Mouse (Mus musculus) heart, postnatal 0 days (tissue): ENCODE data around the gene Cd300e. TPM values are rescaled to one million over a fixed set of nuclear protein-coding genes. Genes with fewer than 3 reads are reported as not detected.

Experiments
- ATAC-seq: fragments of 200-750 bp; cut with Nextera tagmentation; 2 replicates; pipeline ENCODE4 v1.8.0; 2017; ENCODE audit warnings: low read depth, moderate number of reproducible peaks, moderate library complexity; ENCODE audit not compliant: insufficient read depth
- DNase-seq: peaks from one replicate; pipeline ENCODE4 v3.0.0-alpha.2; 2016; ENCODE audit warnings: low spot score
- H3K27ac ChIP-seq: fragments of 300-500 bp; sonication (generic); 2 replicates; pipeline ENCODE4 v1.5.1; 2014; ENCODE audit warnings: low read depth, mild to moderate bottlenecking
- H3K27me3 ChIP-seq: fragments of 300-500 bp; sonication (generic); 2 replicates; pipeline ENCODE4 v1.6.1; 2014; ENCODE audit warnings: low read length, mixed read lengths; ENCODE audit not compliant: control insufficient read depth, insufficient read depth
- H3K36me3 ChIP-seq: fragments of 300-500 bp; sonication (generic); replicated peaks from 2 replicates; pipeline ENCODE4 v1.6.1; 2014; ENCODE audit warnings: low read length, mixed read lengths; ENCODE audit not compliant: control insufficient read depth, insufficient read depth
- H3K4me1 ChIP-seq: fragments of 300-500 bp; sonication (generic); 2 replicates; pipeline ENCODE4 v1.6.1; 2014; ENCODE audit warnings: antibody characterized with exemption; ENCODE audit not compliant: control insufficient read depth, insufficient read depth
- H3K4me2 ChIP-seq: fragments of 300-500 bp; sonication (generic); 2 replicates; pipeline ENCODE4 v1.6.1; 2014; ENCODE audit warnings: low read depth, mild to moderate bottlenecking, low read length, moderate library complexity
- H3K4me3 ChIP-seq: fragments of 300-500 bp; sonication (generic); 2 replicates; pipeline ENCODE4 v1.5.1; 2014; ENCODE audit warnings: low read depth, low read length
- H3K9ac ChIP-seq: fragments of 300-500 bp; sonication (generic); replicated peaks from 2 replicates; pipeline ENCODE4 v1.6.1; 2014; ENCODE audit warnings: low read depth, low read length, mixed read lengths
- H3K9me3 ChIP-seq: fragments of 300-500 bp; sonication (generic); replicated peaks from 2 replicates; pipeline ENCODE4 v1.6.1; 2016; ENCODE audit warnings: low read length; ENCODE audit not compliant: control insufficient read depth
- CTCF ChIP-seq: IDR thresholded peaks from 2 replicates; pipeline ENCODE4 v1.5.1; 2016; ENCODE audit warnings: antibody characterized with exemption, control low read depth, low read depth
- EP300 ChIP-seq: IDR thresholded peaks from 2 replicates; pipeline ENCODE4 v1.6.1; 2016; ENCODE audit warnings: antibody characterized with exemption, low read depth
- WGBS: fragments of 180-500 bp; shearing (Covaris S2); extraction: QIAGEN DNeasy Blood & Tissue Kit; methylation state at CpG from one replicate; pipeline ENCODE4 v1.1.7; 2014; 5-methylcytosine and 5-hydroxymethylcytosine counted together
- polyA plus RNA-seq: library from polyadenylated mRNA; unstranded; fragments of >200 nt; fragmentation: Nextera tagmentation; extraction: Ambion mirVana; gene quantifications from 2 replicates; pipeline ENCODE4 v1.2.1, GENCODE M21; 2015
- total RNA-seq: library from RNA; depleted of rRNA; stranded (reverse); fragments of >200 nt; gene quantifications from 2 replicates; pipeline ENCODE4 v1.2.3, GENCODE M21; 2014; ENCODE audit warnings: low replicate concordance

The Cd300e gene
- total and polyA plus RNA-seq, 2 experiments from 2014 or later, result 0.07 TPM; not detected in 1

DNA sequence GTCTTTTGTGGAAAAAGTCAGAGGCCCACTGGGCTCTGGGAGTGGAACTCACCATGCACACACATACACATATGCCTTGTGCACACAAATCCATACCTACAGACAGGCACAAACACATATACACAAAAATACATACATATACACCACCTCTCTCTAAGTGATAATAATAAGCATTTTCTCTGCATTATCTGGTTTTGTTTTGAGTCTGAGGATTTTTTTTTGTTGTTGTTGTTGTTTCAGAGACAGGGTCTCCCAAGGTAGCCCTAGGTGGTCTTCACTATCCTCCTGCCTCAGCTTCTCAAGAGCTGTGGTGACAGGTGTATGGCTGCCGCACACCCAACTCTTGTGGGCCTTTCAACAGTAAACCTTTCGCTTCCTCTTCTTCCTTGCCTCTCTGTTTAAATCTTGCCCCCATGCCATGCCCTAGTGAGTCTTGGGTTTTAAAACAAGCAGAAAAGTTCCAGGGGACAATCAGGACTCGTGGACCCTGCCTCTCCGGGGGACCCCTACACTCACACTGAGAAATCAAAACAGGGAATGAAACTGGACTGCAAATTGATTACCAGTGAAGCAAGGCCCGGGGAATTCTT lies 38.1 kb upstream of the Cd300e start:
- Histone ChIP-seq H3K9me3 (no peaks in the 10 kb centered on the region), H3K4me1 (no peaks in the 10 kb centered on the region), H3K9ac (no peak overlapping the region), H3K36me3 (no peaks in the 10 kb centered on the region), H3K27me3 (no peaks in the 10 kb centered on the region), H3K27ac (no peak overlapping the region), H3K4me3 (no peak overlapping the region), H3K4me2 (no peak overlapping the region)
- ATAC-seq (no peak), DNase-seq (no peak)
- 77% methylated on average over 5 of the region's 5 CpGs for WGBS
- TF ChIP-seq EP300, result no peak
- no peak for TF ChIP-seq CTCF

DNA sequence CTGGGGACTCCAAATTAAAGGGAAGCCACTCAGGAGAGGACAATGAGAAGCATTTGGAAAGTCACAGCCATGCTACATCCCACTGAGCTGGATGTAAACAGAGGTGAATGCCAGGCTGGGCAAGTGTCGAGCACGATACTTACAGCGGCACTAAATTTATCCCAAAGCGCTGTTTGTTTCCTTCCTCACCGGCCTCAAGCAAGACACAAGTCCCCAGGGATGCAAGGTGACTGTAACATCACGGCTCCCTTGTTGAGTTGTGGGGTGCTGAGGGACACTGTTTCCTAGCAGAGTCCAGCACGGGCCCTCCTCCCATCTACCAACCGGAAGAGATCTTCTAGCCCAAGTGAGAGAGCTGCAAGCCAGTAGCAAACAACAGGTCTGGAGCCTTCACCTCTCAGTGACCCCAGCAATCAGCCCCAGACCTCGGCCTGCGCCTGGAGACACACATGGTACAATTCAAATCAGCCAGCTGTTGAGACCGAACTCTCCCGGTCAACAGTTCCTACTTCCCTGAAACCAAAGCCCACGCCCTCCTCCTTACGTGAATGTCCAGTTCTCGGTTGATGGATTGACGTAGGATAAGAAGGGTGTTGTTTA lies 37.4 kb upstream of the Cd300e start:
- TF ChIP-seq EP300 (no peak), CTCF (no peak)
- no peak overlapping the region for H3K9ac ChIP-seq
- H3K4me1 ChIP-seq, result no peaks in the 10 kb centered on the region
- H3K27me3 ChIP-seq, result no peaks in the 10 kb centered on the region
- 40% methylated on average over 16 of the region's 16 CpGs for WGBS
- no peaks in the 10 kb centered on the region for H3K9me3 ChIP-seq
- DNase-seq (no peak), ATAC-seq (no peak)
- H3K36me3 ChIP-seq, result no peaks in the 10 kb centered on the region
- no peak overlapping the region for H3K27ac ChIP-seq
- no peak overlapping the region for H3K4me3 ChIP-seq
- no peak overlapping the region for H3K4me2 ChIP-seq

GRCm38 (mm10) chr11:115098203-115098932 lies 36.4 kb upstream of the Cd300e start:
- WGBS, result 37% methylated on average over 10 of the region's 10 CpGs
- no peak for TF ChIP-seq EP300
- DNase-seq, result no peak

GRCm38 (mm10) chr11:115092140-115092539 lies 30.2 kb upstream of the Cd300e start:
- Histone ChIP-seq H3K4me3 (no peak overlapping the region), H3K27ac (no peak overlapping the region)
- 23% methylated on average over 4 of the region's 4 CpGs for WGBS

More at GRCm38 (mm10) chr11:115098203-115098932, 36.4 kb upstream of the Cd300e start:
- H3K4me1 ChIP-seq, result no peaks in the 10 kb centered on the region
- H3K36me3 ChIP-seq, result no peaks in the 10 kb centered on the region
- no peak overlapping the region for H3K4me3 ChIP-seq
- H3K9ac ChIP-seq, result no peak overlapping the region
- no peaks in the 10 kb centered on the region for H3K9me3 ChIP-seq
- no peaks in the 10 kb centered on the region for H3K27me3 ChIP-seq
- no peak for ATAC-seq
- no peak overlapping the region for H3K27ac ChIP-seq
- no peak overlapping the region for H3K4me2 ChIP-seq

GRCm38 (mm10) chr11:115091362-115091901 lies 29.5 kb upstream of the Cd300e start, which contains the start of gene Rab37:
Gene Rab37 (plus strand): TSS chr11:115091431.
- Histone ChIP-seq H3K36me3 (no peaks in the 10 kb centered on the region), H3K4me3 (no peak within 1 kb of the TSS), H3K27me3 (peaks cover 35% of the 10 kb centered on the region), H3K9me3 (0 out of 2 replicates have a peak, but pooled peaks cover 3% of the 10 kb centered on the region), H3K4me1 (no peaks in the 10 kb centered on the region), H3K27ac (no peak within 1 kb of the TSS), H3K9ac (no peak within 1 kb of the TSS), H3K4me2 (no peak within 1 kb of the TSS)
- TF ChIP-seq CTCF, result no peak
- no peak for TF ChIP-seq EP300
- DNase-seq (no peak), ATAC-seq (no peak)
- WGBS, result 4% methylated on average over 35 of the region's 36 CpGs

More at GRCm38 (mm10) chr11:115092140-115092539, 30.2 kb upstream of the Cd300e start:
- no peak for DNase-seq
- Histone ChIP-seq H3K36me3 (no peaks in the 10 kb centered on the region), H3K4me2 (no peak overlapping the region), H3K27me3 (peaks cover 35% of the 10 kb centered on the region), H3K9ac (no peak overlapping the region), H3K9me3 (0 out of 2 replicates have a peak, but pooled peaks cover 3% of the 10 kb centered on the region), H3K4me1 (no peaks in the 10 kb centered on the region)
- TF ChIP-seq EP300 (no peak), CTCF (no peak)
- ATAC-seq, result no peak
